Mouse (Mus musculus) ovary, adult 10 weeks (tissue): ENCODE results near the gene Zfp580. TPM values are rescaled to one million over a fixed set of nuclear protein-coding genes. Genes with fewer than 3 reads are reported as not detected.

Experiments used
- polyA plus RNA-seq: library from polyadenylated mRNA; stranded (reverse); fragments of 350-450 nt; fragmentation: Illumina TruSeq; extraction: RNeasy Lipid Tissue Mini Kit (QIAGEN cat#74804); gene quantifications from one replicate; pipeline ENCODE4 v1.2.3, GENCODE M21; 2014

Zfp580 gene
- polyA plus RNA-seq: 2.1 TPM

DNA sequence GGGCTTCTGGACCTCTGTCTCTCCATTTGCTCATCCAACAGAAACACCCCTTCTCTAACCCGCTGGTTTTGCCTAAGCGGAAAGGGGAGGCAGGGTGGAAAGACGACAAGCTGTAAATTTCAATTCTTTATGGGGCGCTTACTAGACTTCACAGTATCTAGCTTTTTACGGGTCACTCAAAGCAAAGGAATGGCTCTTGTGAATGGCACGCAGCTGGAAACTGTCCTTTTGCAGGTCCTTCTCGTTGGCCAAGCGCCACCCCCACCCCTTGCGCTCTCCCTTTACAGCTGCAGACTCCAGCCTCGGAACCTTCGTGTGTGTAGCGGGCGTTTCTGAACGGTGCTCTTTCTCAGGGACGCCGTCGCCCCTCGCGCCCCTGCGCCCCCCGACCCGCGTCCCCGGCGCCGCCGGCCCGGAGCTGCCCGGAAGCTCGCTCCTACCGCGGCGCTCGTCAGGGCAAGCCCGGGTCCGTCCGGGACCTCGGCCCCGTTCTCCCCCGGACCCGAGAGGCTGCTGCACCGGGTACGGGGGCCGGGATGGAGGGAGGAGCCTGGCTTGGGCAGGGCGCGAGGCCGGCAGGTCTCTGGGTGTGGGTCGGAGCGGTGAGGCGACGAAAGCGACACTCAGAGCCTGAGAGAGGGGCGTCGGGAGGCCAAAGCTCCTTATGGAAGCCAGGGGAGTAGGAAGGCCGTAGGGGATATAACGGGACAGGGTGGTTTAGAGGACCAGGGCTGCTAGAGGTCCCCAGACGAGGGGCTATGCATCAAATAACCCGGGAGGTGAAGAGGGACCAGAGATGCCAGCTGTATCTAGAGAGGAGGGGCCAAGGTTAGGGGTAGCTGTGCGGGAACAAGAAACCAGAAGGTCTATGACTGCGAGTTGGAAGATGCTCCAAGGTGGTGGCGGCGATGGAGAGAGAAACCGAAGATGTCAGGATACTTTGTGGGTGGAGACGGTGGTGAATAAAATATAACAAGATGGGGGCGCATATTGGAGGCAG is at the start of gene Zfp580:
Gene Zfp580, plus strand, starts transcription at position 346 of the 1,000 bp plus-strand sequence.

DNA sequence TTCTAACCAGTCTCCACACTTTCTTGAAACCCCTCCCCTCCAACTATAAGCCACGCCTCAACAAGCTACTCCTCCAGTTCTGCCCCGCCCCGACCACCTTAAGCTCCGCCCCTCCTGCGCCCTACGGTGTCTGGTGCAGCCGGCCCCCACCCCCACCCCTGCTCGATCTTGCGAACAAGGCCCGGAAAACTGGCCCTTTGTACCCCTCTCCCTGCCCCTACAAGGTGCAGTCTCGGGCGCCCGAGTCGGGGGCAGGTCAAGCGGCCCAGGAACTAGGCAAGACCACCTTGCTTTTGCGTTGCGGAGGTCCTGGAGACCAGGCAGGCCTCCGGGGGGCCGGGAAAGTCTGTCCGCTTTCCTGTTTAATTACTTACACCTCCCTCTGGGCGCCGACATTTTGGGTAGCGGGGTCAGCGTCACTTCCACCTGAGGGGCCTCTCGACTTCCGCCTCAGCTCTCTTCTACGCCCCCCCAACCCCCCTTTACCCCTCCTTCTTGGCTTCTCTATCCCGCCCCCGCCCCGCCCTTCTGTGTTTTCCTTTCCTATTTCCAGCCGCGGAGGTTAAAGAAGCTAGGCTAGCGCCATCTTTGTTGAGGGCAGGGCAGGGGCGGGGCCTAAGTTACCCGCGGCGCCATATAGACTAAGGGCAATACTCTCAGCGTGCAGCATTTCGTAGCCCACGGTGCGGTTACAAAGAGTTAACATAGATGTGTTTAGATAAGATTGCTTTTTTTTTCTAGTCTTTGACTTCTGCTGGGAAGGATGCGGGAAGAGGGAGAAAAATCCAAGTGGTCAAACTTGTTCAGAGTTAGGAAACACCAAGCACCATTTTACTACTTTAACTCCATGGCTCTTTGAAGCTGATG is 36.9 kb upstream of the Zfp580 start, which contains the start of the genes Zfp524 and Fiz1:
Gene Zfp524, plus strand, starts transcription at position 165 of the 867 bp plus-strand sequence.
Gene Fiz1, minus strand, starts transcription at position 447 of the 867 bp plus-strand sequence.

DNA sequence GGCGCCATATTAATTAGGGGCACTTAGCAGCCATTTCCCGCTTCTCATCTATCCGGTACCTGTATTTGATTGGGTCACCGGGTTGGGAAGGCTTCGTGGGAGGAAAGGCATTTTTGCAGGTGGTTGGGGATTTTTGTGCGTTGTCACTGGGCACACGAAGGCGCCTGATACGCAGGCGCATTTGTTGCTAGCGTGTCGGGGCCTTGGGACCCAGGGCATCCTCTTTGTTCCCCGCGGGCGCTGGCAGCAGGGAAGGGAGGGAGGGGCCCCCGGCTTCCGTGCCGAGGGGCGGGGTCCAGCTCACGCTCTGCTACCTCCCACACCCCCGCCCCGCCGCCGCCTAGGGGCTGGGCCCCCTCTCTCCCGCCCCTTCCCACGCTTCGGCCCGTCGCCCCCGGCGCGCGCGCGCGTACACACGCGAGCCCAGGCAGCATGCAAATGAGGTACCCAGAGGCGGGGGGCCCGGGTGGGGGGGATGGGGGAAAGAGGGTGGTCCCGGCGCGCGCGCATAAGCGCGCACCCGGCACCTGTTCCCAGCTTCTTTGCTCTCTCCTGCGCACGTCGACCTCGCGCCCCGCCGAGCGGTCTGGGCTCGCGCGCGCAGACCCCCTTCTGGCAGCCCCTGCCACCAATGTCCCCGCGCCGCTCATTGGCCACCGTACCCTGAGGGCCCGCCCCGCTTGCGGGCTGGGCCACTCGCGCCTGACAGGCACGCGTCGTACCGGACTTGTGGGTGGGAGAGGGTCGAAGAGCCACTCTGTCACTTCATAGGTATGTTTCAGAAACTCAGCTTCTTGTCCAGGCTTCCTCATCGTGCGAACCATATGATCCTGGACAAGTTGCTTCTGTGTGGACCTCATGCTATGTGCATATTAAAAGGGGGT is 36.0 kb upstream of the Zfp580 start, which contains the start of gene Gm44973:
Gene Gm44973, plus strand, starts transcription at position 379 of the 884 bp plus-strand sequence.

GRCm38 (mm10) chr7:5020000-5020681 is 31.2 kb upstream of the Zfp580 start, which contains the start of the genes Zfp865 and Ccdc106:
TSS of gene Zfp865 (plus strand) at chr7:5020376.
TSS of gene Ccdc106 (plus strand) at chr7:5020553.

DNA sequence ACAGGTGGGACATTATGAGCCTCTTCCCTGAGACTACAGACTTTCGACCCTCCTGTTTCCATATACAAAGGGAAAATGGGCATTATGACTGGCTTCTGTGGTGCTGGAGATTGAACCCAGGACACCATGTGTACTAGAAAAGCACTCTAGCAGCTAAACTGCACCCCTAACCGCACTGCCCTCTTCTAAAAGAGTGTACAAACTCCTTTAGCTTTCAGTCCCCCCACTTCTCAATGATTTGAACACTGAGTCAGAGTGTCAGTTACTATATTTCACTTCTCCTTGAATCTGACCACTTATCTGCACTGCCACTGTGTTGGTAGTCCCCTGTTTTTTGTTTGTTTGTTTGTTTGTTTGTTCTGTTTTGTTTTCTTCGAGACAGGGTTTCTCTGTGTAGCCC is 17.5 kb upstream of the Zfp580 start, which contains the start of gene 4632433K11Rik:
Gene 4632433K11Rik, plus strand, starts transcription at position 301 of the 400 bp plus-strand sequence.

GRCm38 (mm10) chr7:5038109-5038732 is 13.1 kb upstream of the Zfp580 start, which contains the start of gene Zfp784:
TSS of gene Zfp784 (minus strand) at chr7:5038446.

DNA sequence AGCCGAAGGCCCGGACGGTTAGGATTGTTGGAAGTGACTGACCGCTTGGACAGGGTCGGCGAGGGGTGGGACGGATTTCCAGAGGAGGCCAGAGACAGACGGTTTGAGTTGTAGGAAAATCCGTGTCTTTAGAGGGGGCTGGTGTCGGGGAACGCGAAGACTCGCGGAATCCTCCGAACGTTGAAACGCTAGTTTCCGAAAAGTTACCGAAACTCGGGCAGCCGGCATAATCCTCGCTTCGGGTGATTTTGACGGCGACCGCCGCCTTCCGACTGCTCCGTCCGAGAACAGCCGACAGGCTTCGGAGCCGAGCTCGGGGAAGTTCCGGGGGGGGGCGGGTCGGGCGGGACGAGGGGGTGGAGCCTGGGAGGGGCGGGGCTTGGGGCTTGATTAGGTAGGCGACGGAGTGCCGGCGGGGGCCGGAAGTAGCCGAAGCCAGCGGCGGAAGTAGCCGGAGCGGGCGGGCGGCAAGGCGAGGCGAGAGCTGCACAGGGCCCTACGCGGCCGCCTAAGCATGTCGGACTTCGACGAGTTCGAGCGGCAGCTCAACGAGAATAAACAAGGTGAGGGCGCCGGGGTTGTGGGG is 10.5 kb downstream of the Zfp580 start, which contains the start of gene U2af2:
Gene U2af2, plus strand, starts transcription at position 370 of the 586 bp plus-strand sequence.

DNA sequence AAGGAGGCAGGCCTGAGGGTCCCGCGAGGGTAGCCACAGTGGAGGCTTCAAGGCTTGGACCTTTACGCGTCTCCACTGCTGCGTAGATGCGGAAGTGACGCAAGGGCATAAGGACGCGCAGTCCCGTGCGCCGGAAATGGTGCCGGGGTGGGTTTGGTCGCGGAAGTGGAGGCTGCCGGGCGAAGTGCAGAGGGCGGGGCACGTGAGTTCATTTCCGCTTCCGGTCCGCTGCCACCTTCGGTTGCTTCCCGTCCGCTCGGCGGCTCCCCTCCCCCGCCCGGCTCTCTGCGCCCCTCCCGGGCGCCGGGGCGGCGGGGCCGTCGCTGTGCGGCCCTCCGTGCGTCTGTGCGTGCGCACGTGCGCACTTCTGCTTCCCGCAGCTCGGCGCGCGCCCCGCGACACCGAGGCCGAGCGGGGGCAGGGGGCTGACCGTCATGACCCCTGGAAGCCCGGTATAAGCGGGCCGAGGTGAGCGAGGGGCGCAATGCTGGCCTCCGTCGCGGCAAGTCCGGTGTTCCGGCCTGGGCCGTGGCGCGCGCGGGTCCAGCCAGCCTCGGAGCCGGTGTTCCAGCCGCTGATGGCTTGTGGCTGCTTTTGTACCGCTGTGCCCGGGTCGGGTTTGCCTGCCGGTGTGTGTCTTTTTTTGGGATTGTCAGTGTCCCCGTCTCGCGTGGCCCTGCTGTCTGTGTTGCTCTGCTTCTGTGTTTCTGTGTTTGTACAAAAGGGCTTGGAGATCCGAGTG is 28.8 kb downstream of the Zfp580 start, which contains the start of gene Epn1:
Gene Epn1, plus strand, starts transcription at position 226 of the 742 bp plus-strand sequence.

Other genes starting within 250 kb of the Zfp580 start
- 2.0 TPM for gene Ube2s, start 238.9 kb upstream of the Zfp580 start, polyA plus RNA-seq
- 0.57 TPM for gene Shisa7, start 206.8 kb upstream of the Zfp580 start, polyA plus RNA-seq
- 1.9 TPM for gene Isoc2b, start 181.3 kb upstream of the Zfp580 start, polyA plus RNA-seq
- 1.7 TPM for gene Isoc2a, start 174.4 kb upstream of the Zfp580 start, polyA plus RNA-seq
- not detected for gene Gm36210, start 145.0 kb upstream of the Zfp580 start, polyA plus RNA-seq
- not detected for gene Zfp628, start 136.3 kb upstream of the Zfp580 start, polyA plus RNA-seq
- gene Nat14, start 129.5 kb upstream of the Zfp580 start, polyA plus RNA-seq: 0.57 TPM
- 0.14 TPM for gene Ssc5d, start 125.8 kb upstream of the Zfp580 start, polyA plus RNA-seq
- gene Sbk2, start 87.1 kb upstream of the Zfp580 start, polyA plus RNA-seq: 0.40 TPM
- gene Sbk3, start 80.4 kb upstream of the Zfp580 start, polyA plus RNA-seq: 0.51 TPM
- gene Zfp579, start 55.4 kb upstream of the Zfp580 start, polyA plus RNA-seq: 16.0 TPM
- gene Zfp524, start 37.1 kb upstream of the Zfp580 start, polyA plus RNA-seq: not detected
- gene Fiz1, start 36.8 kb upstream of the Zfp580 start, polyA plus RNA-seq: 22.1 TPM
- not detected for gene Gm44973, start 36.0 kb upstream of the Zfp580 start, polyA plus RNA-seq
- gene Zfp865, start 31.2 kb upstream of the Zfp580 start, polyA plus RNA-seq: 5.3 TPM
- gene Ccdc106, start 31.0 kb upstream of the Zfp580 start, polyA plus RNA-seq: not detected
- gene 4632433K11Rik, start 17.4 kb upstream of the Zfp580 start, polyA plus RNA-seq: 3.3 TPM
- gene Zfp784, start 13.1 kb upstream of the Zfp580 start, polyA plus RNA-seq: 4.2 TPM
- gene U2af2, start 10.6 kb downstream of the Zfp580 start, polyA plus RNA-seq: 9.1 TPM
- 1.4 TPM for gene Epn1, start 28.7 kb downstream of the Zfp580 start, polyA plus RNA-seq
- gene Rfpl4, start 65.4 kb downstream of the Zfp580 start, polyA plus RNA-seq: 45.2 TPM
- not detected for gene Rasl2-9, start 74.4 kb downstream of the Zfp580 start, polyA plus RNA-seq
- not detected for gene Vmn1r55, start 98.1 kb downstream of the Zfp580 start, polyA plus RNA-seq
- gene Vmn1r56, start 145.2 kb downstream of the Zfp580 start, polyA plus RNA-seq: not detected
- not detected for gene Vmn1r57, start 167.0 kb downstream of the Zfp580 start, polyA plus RNA-seq